Mouse (Mus musculus) lung, embryonic 16.5 days (tissue): ENCODE measurements around the gene Cysltr1. TPM values are rescaled to one million over a fixed set of nuclear protein-coding genes. Genes with fewer than 3 reads are reported as not detected.

Source experiments
- ATAC-seq: fragments of 200-750 bp; cut with Nextera tagmentation; 2 replicates; pipeline ENCODE4 v1.8.0; 2017; ENCODE audit warnings: low read depth, mild to moderate bottlenecking, moderate library complexity
- H3K27ac ChIP-seq: fragments of 300-500 bp; sonication (generic); 2 replicates; pipeline ENCODE4 v1.5.1; 2014; ENCODE audit warnings: mild to moderate bottlenecking, control low read depth, low read length
- H3K27me3 ChIP-seq: fragments of 300-500 bp; sonication (generic); 2 replicates; pipeline ENCODE4 v1.6.1; 2014; ENCODE audit warnings: low read depth, low read length, mixed read lengths; ENCODE audit not compliant: control insufficient read depth, insufficient read depth
- H3K36me3 ChIP-seq: fragments of 300-500 bp; sonication (generic); 2 replicates; pipeline ENCODE4 v1.6.1; 2014; ENCODE audit warnings: low read length; ENCODE audit not compliant: control insufficient read depth, insufficient read depth
- H3K4me1 ChIP-seq: fragments of 300-500 bp; sonication (generic); replicated peaks from 2 replicates; pipeline ENCODE4 v1.6.1; 2014; ENCODE audit warnings: low read length, mixed read lengths; ENCODE audit not compliant: control insufficient read depth, insufficient read depth
- H3K4me2 ChIP-seq: fragments of 300-500 bp; sonication (generic); 2 replicates; pipeline ENCODE4 v1.6.1; 2014; ENCODE audit warnings: low read depth, low read length, control low read depth
- H3K4me3 ChIP-seq: fragments of 300-500 bp; sonication (generic); 2 replicates; pipeline ENCODE4 v1.5.1; 2014; ENCODE audit warnings: mild to moderate bottlenecking, low read length, control low read depth
- H3K9ac ChIP-seq: fragments of 300-500 bp; sonication (generic); 2 replicates; pipeline ENCODE4 v1.6.1; 2014; ENCODE audit warnings: low read length, control low read depth
- H3K9me3 ChIP-seq: fragments of 300-500 bp; sonication (generic); 2 replicates; pipeline ENCODE4 v1.6.1; 2016; ENCODE audit warnings: low read length; ENCODE audit not compliant: control insufficient read depth
- WGBS: fragments of 180-500 bp; shearing (Covaris S2); extraction: QIAGEN DNeasy Blood & Tissue Kit; methylation state at CpG from one replicate; pipeline ENCODE4 v1.1.7; 2014; 5-methylcytosine and 5-hydroxymethylcytosine counted together
- polyA plus RNA-seq: library from polyadenylated mRNA; unstranded; fragments of >200 nt; fragmentation: Nextera tagmentation; extraction: Ambion mirVana; gene quantifications from 2 replicates; pipeline ENCODE4 v1.2.1, GENCODE M21; 2015

Gene Cysltr1
- polyA plus RNA-seq = 4.6 and 5.3 TPM in 2 replicates

DNA sequence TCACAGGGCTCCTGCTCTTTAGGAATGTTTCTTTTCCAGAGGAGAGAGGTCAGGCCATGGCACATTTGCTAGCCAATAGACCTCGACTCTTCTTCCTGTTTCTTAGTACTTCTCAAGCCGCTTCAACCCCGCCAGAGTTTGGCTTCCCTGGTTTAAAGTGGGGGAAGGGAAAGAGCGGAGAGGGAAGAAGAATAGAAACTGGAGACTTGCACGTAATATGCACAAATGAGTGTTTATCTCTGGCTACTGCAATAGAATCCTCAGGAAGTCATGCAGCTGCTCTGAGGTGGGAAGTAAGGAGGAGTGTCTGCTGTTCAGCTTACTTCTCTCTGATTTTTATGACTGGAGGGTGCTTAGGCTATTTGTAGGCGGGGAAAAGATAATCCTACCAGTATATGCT, at the start of gene Cysltr1:
Gene Cysltr1 (minus strand): TSS at position 294 of the 400 bp plus-strand sequence.
- ATAC-seq = peak; percentile 64
- no peaks in the 10 kb centered on the region for H3K9me3 ChIP-seq
- H3K4me2 ChIP-seq = peak within 1 kb of the TSS; percentile 28
- no peaks in the 10 kb centered on the region; the same call in none of the 2 replicates for H3K27me3 ChIP-seq
- WGBS = 19% methylated on average over 6 of the region's 6 CpGs
- H3K9ac ChIP-seq = peak within 1 kb of the TSS; percentile 20; the same call in 1 of the 2 replicates
- H3K4me1 ChIP-seq = no peaks in the 10 kb centered on the region
- H3K27ac ChIP-seq = no peak within 1 kb of the TSS
- no peaks in the 10 kb centered on the region for H3K36me3 ChIP-seq
- H3K4me3 ChIP-seq = peak within 1 kb of the TSS; percentile 12

- no peak for ATAC-seq
- no peaks in the 10 kb centered on the region for H3K36me3 ChIP-seq
- 72% methylated on average over 3 of the region's 3 CpGs for WGBS
- no peaks in the 10 kb centered on the region for H3K9me3 ChIP-seq
- no peak overlapping the region for H3K4me3 ChIP-seq
- no peaks in the 10 kb centered on the region for H3K27me3 ChIP-seq
- H3K27ac ChIP-seq = no peak overlapping the region
- H3K4me2 ChIP-seq = no peak overlapping the region
- H3K4me1 ChIP-seq = no peaks in the 10 kb centered on the region
- H3K9ac ChIP-seq = no peak overlapping the region
Measured at GRCm38 (mm10) chrX:106634799-106635541, 31.5 kb upstream of the Cysltr1 start.

- H3K27me3 ChIP-seq = no peaks in the 10 kb centered on the region
- no peak overlapping the region for H3K9ac ChIP-seq
- no peak overlapping the region for H3K4me3 ChIP-seq
- no peaks in the 10 kb centered on the region for H3K9me3 ChIP-seq
- no peak overlapping the region for H3K4me2 ChIP-seq
- ATAC-seq = no peak
- H3K27ac ChIP-seq = no peak overlapping the region
- no peaks in the 10 kb centered on the region for H3K4me1 ChIP-seq
- no peaks in the 10 kb centered on the region for H3K36me3 ChIP-seq
Measured at GRCm38 (mm10) chrX:106633543-106633942, 30.1 kb upstream of the Cysltr1 start.

- Histone ChIP-seq H3K27me3 (no peaks in the 10 kb centered on the region), H3K4me1 (no peaks in the 10 kb centered on the region), H3K36me3 (no peaks in the 10 kb centered on the region), H3K4me2 (no peak overlapping the region), H3K27ac (no peak overlapping the region), H3K9me3 (no peaks in the 10 kb centered on the region), H3K4me3 (no peak overlapping the region), H3K9ac (no peak overlapping the region)
- no peak for ATAC-seq
- 74% methylated on average over 1 of the region's 1 CpGs for WGBS
Measured at GRCm38 (mm10) chrX:106628514-106628913, 25.0 kb upstream of the Cysltr1 start.

- Histone ChIP-seq H3K36me3 (no peaks in the 10 kb centered on the region), H3K4me3 (no peak overlapping the region), H3K27me3 (no peaks in the 10 kb centered on the region), H3K9ac (no peak overlapping the region), H3K4me1 (no peaks in the 10 kb centered on the region), H3K9me3 (no peaks in the 10 kb centered on the region), H3K27ac (no peak overlapping the region), H3K4me2 (no peak overlapping the region)
- WGBS = 41% methylated on average over 3 of the region's 3 CpGs
- ATAC-seq = no peak
Measured at GRCm38 (mm10) chrX:106623667-106624066, 20.2 kb upstream of the Cysltr1 start.

DNA sequence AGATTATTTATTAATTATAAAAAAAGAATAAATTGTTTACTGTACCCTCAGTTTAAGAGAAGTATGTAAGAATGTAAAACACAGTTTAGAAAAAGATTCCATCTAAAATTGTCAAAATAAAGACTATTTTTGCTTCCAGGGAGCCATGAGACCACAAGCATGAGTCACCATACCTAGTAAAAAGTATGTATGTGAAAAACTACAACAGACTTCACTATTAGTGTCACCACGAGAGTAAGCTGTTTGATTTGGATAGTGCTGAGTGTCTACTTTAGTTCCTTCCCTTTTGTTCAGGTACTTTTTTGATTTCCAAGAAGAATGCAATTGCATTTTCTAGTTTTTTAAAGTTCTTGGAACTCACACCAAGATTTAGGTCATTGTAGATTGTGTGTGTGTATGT, 19.0 kb upstream of the Cysltr1 start:
- Histone ChIP-seq H3K4me3 (no peak overlapping the region), H3K9ac (no peak overlapping the region), H3K4me1 (no peaks in the 10 kb centered on the region), H3K27ac (no peak overlapping the region), H3K27me3 (no peaks in the 10 kb centered on the region), H3K9me3 (no peaks in the 10 kb centered on the region), H3K36me3 (no peaks in the 10 kb centered on the region), H3K4me2 (no peak overlapping the region)
- WGBS = 58% methylated on average over 1 of the region's 1 CpGs
- no peak for ATAC-seq

GRCm38 (mm10) chrX:106602574-106603258, 763 bp downstream of the Cysltr1 start:
- Histone ChIP-seq H3K4me3 (peak overlapping the region; percentile 12), H3K27me3 (no peaks in the 10 kb centered on the region; the same call in none of the 2 replicates), H3K36me3 (no peaks in the 10 kb centered on the region), H3K9ac (peak overlapping the region; percentile 20; the same call in 1 of the 2 replicates), H3K4me2 (peak overlapping the region; percentile 28), H3K27ac (no peak overlapping the region), H3K9me3 (no peaks in the 10 kb centered on the region), H3K4me1 (no peaks in the 10 kb centered on the region)
- 20% methylated on average over 9 of the region's 9 CpGs for WGBS
- ATAC-seq = no peak

- no peaks in the 10 kb centered on the region for H3K9me3 ChIP-seq
- H3K27me3 ChIP-seq = no peaks in the 10 kb centered on the region
- no peak overlapping the region for H3K27ac ChIP-seq
- H3K36me3 ChIP-seq = no peaks in the 10 kb centered on the region
- no peaks in the 10 kb centered on the region for H3K4me1 ChIP-seq
- H3K4me3 ChIP-seq = no peak overlapping the region
- WGBS = 65% methylated on average over 1 of the region's 1 CpGs
- ATAC-seq = no peak
- H3K9ac ChIP-seq = no peak overlapping the region
- H3K4me2 ChIP-seq = no peak overlapping the region
Measured at GRCm38 (mm10) chrX:106595904-106596303, 7.6 kb downstream of the Cysltr1 start.

DNA sequence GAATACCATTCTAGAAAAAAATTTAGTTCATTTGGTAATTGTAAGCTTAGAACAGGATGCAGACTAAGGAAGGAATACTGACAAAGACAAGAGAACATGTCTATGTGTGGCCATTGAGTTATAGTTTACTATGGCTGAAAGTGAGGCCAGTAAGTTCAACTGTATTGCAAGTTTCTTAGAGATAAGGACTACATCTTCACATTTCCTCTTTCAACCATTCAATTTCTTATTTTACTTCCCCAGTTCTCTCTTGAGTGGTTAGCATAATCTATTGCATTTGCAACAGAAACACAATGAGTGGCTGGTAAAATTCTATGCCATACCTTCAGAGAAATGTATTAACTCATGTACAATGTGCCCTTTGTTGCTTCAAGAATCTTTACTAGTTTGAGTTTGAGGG, 9.6 kb downstream of the Cysltr1 start:
- Histone ChIP-seq H3K27me3 (peaks cover 2% of the 10 kb centered on the region; the same call in 1 of the 2 replicates), H3K36me3 (no peaks in the 10 kb centered on the region), H3K9me3 (no peaks in the 10 kb centered on the region), H3K4me2 (no peak overlapping the region), H3K27ac (no peak overlapping the region), H3K4me3 (no peak overlapping the region), H3K4me1 (no peaks in the 10 kb centered on the region), H3K9ac (no peak overlapping the region)
- no peak for ATAC-seq
